Mouse (Mus musculus) neural tube, embryonic 14.5 days (tissue): ENCODE measurements around the gene Ago4. TPM values are rescaled to one million over a fixed set of nuclear protein-coding genes. Genes with fewer than 3 reads are reported as not detected.

Source experiments
- ATAC-seq: fragments of 200-750 bp; cut with Nextera tagmentation; 2 replicates; pipeline ENCODE4 v1.8.0; 2017; ENCODE audit warnings: low read depth, mild to moderate bottlenecking, moderate TSS enrichment, moderate library complexity
- H3K27ac ChIP-seq: fragments of 300-500 bp; sonication (generic); 2 replicates; pipeline ENCODE4 v1.5.1; 2014; ENCODE audit warnings: low read depth, mild to moderate bottlenecking, control low read depth, low read length, moderate library complexity, mixed read lengths
- H3K27me3 ChIP-seq: fragments of 300-500 bp; sonication (generic); 2 replicates; pipeline ENCODE4 v1.6.1; 2014; ENCODE audit warnings: low read length; ENCODE audit not compliant: control insufficient read depth, insufficient read depth
- H3K36me3 ChIP-seq: fragments of 300-500 bp; sonication (generic); 2 replicates; pipeline ENCODE4 v1.6.1; 2014; ENCODE audit warnings: low read length, mixed read lengths; ENCODE audit not compliant: control insufficient read depth, insufficient read depth
- H3K4me1 ChIP-seq: fragments of 300-500 bp; sonication (generic); 2 replicates; pipeline ENCODE4 v1.6.1; 2014; ENCODE audit warnings: low read length; ENCODE audit not compliant: control insufficient read depth, insufficient read depth
- H3K4me2 ChIP-seq: fragments of 300-500 bp; sonication (generic); 2 replicates; pipeline ENCODE4 v1.6.1; 2014; ENCODE audit warnings: mild to moderate bottlenecking, low read depth, low read length, control low read depth
- H3K4me3 ChIP-seq: fragments of 300-500 bp; sonication (generic); 2 replicates; pipeline ENCODE4 v1.5.1; 2014; ENCODE audit warnings: low read depth, low read length, control low read depth, mixed read lengths
- H3K9ac ChIP-seq: fragments of 300-500 bp; sonication (generic); replicated peaks from 2 replicates; pipeline ENCODE4 v1.6.1; 2014; ENCODE audit warnings: low read depth, mild to moderate bottlenecking, control low read depth, low read length, mixed read lengths
- H3K9me3 ChIP-seq: fragments of 300-500 bp; sonication (generic); 2 replicates; pipeline ENCODE4 v1.6.1; 2016; ENCODE audit warnings: low read length; ENCODE audit not compliant: control insufficient read depth
- WGBS: fragments of 180-500 bp; shearing (Covaris S2); extraction: QIAGEN DNeasy Blood & Tissue Kit; methylation state at CpG from one replicate; pipeline ENCODE4 v1.1.7; 2014; 5-methylcytosine and 5-hydroxymethylcytosine counted together
- polyA plus RNA-seq: library from polyadenylated mRNA; unstranded; fragments of >200 nt; fragmentation: Nextera tagmentation; extraction: Ambion mirVana; gene quantifications from 2 replicates; pipeline ENCODE4 v1.2.1, GENCODE M21; 2014

Gene Ago4
- polyA plus RNA-seq, 1 experiment from 2014 or later, result 11.3 TPM

GRCm38 (mm10) chr4:126554462-126554861, 21.2 kb upstream of the Ago4 start:
- Histone ChIP-seq H3K27me3 (no peaks in the 10 kb centered on the region), H3K4me2 (no peak overlapping the region), H3K4me1 (0 out of 2 replicates have a peak, but pooled peaks cover 2% of the 10 kb centered on the region), H3K9me3 (no peaks in the 10 kb centered on the region), H3K4me3 (no peak overlapping the region), H3K36me3 (no peaks in the 10 kb centered on the region), H3K9ac (no peak overlapping the region), H3K27ac (no peak overlapping the region)
- WGBS, result 35% methylated on average over 3 of the region's 3 CpGs
- ATAC-seq, result no peak

- H3K4me3 ChIP-seq, result no peak overlapping the region
- no peak overlapping the region for H3K27ac ChIP-seq
- H3K4me2 ChIP-seq, result no peak overlapping the region
- H3K36me3 ChIP-seq, result no peaks in the 10 kb centered on the region
- no peaks in the 10 kb centered on the region for H3K9me3 ChIP-seq
- H3K27me3 ChIP-seq, result no peaks in the 10 kb centered on the region
- no peak overlapping the region for H3K9ac ChIP-seq
- 100% methylated on average over 1 of the region's 1 CpGs for WGBS
- 0 out of 2 replicates have a peak, but pooled peaks cover 2% of the 10 kb centered on the region for H3K4me1 ChIP-seq
- ATAC-seq, result no peak
Observed at GRCm38 (mm10) chr4:126553685-126554084, 20.4 kb upstream of the Ago4 start.

GRCm38 (mm10) chr4:126553105-126553504, 19.8 kb upstream of the Ago4 start:
- Histone ChIP-seq H3K36me3 (no peaks in the 10 kb centered on the region), H3K27me3 (no peaks in the 10 kb centered on the region), H3K4me1 (0 out of 2 replicates have a peak, but pooled peaks cover 2% of the 10 kb centered on the region), H3K4me2 (no peak overlapping the region), H3K4me3 (no peak overlapping the region), H3K9ac (no peak overlapping the region), H3K27ac (no peak overlapping the region), H3K9me3 (no peaks in the 10 kb centered on the region)
- no peak for ATAC-seq
- WGBS, result 70% methylated on average over 8 of the region's 8 CpGs

GRCm38 (mm10) chr4:126552136-126552535, 18.9 kb upstream of the Ago4 start:
- Histone ChIP-seq H3K4me3 (no peak overlapping the region), H3K4me2 (no peak overlapping the region), H3K36me3 (no peaks in the 10 kb centered on the region), H3K9me3 (no peaks in the 10 kb centered on the region), H3K9ac (no peak overlapping the region), H3K27ac (no peak overlapping the region), H3K4me1 (0 out of 2 replicates have a peak, but pooled peaks cover 2% of the 10 kb centered on the region), H3K27me3 (no peaks in the 10 kb centered on the region)
- 74% methylated on average over 7 of the region's 7 CpGs for WGBS
- no peak for ATAC-seq

GRCm38 (mm10) chr4:126546183-126546582, 12.9 kb upstream of the Ago4 start:
- no peak for ATAC-seq
- WGBS, result 73% methylated on average over 2 of the region's 2 CpGs

GRCm38 (mm10) chr4:126545703-126546102, 12.4 kb upstream of the Ago4 start:
- H3K9ac ChIP-seq, result no peak overlapping the region
- WGBS, result 74% methylated on average over 5 of the region's 7 CpGs
- no peak overlapping the region for H3K4me2 ChIP-seq
- no peaks in the 10 kb centered on the region for H3K27me3 ChIP-seq
- no peak for ATAC-seq
- no peak overlapping the region for H3K27ac ChIP-seq
- no peaks in the 10 kb centered on the region for H3K4me1 ChIP-seq
- H3K9me3 ChIP-seq, result no peaks in the 10 kb centered on the region
- no peak overlapping the region for H3K4me3 ChIP-seq
- no peaks in the 10 kb centered on the region for H3K36me3 ChIP-seq

More at GRCm38 (mm10) chr4:126546183-126546582, 12.9 kb upstream of the Ago4 start:
- no peak overlapping the region for H3K4me2 ChIP-seq
- no peaks in the 10 kb centered on the region for H3K36me3 ChIP-seq
- H3K9me3 ChIP-seq, result no peaks in the 10 kb centered on the region
- H3K27ac ChIP-seq, result no peak overlapping the region
- no peak overlapping the region for H3K4me3 ChIP-seq
- no peaks in the 10 kb centered on the region for H3K4me1 ChIP-seq
- H3K27me3 ChIP-seq, result no peaks in the 10 kb centered on the region
- no peak overlapping the region for H3K9ac ChIP-seq

- no peak for ATAC-seq
- Histone ChIP-seq H3K36me3 (no peaks in the 10 kb centered on the region), H3K27me3 (no peaks in the 10 kb centered on the region), H3K27ac (no peak overlapping the region), H3K4me3 (no peak overlapping the region), H3K9ac (no peak overlapping the region), H3K9me3 (no peaks in the 10 kb centered on the region), H3K4me2 (no peak overlapping the region), H3K4me1 (no peaks in the 10 kb centered on the region)
- 82% methylated on average over 1 of the region's 1 CpGs for WGBS
Observed at GRCm38 (mm10) chr4:126545016-126545415, 11.7 kb upstream of the Ago4 start.

GRCm38 (mm10) chr4:126542838-126543237, 9.6 kb upstream of the Ago4 start:
- Histone ChIP-seq H3K4me3 (no peak overlapping the region), H3K9ac (no peak overlapping the region), H3K27me3 (no peaks in the 10 kb centered on the region), H3K4me2 (no peak overlapping the region), H3K4me1 (no peaks in the 10 kb centered on the region), H3K36me3 (no peaks in the 10 kb centered on the region), H3K9me3 (no peaks in the 10 kb centered on the region), H3K27ac (no peak overlapping the region)
- ATAC-seq, result no peak
- 78% methylated on average over 7 of the region's 7 CpGs for WGBS

GRCm38 (mm10) chr4:126540487-126541071, 7.3 kb upstream of the Ago4 start:
- no peaks in the 10 kb centered on the region for H3K4me1 ChIP-seq
- no peak overlapping the region for H3K4me3 ChIP-seq
- no peak overlapping the region for H3K4me2 ChIP-seq
- H3K9ac ChIP-seq, result no peak overlapping the region
- no peaks in the 10 kb centered on the region for H3K9me3 ChIP-seq
- WGBS, result 89% methylated on average over 3 of the region's 3 CpGs
- ATAC-seq, result no peak
- no peak overlapping the region for H3K27ac ChIP-seq
- H3K27me3 ChIP-seq, result no peaks in the 10 kb centered on the region
- no peaks in the 10 kb centered on the region for H3K36me3 ChIP-seq
